Mouse (Mus musculus) midbrain, embryonic 13.5 days (tissue): ENCODE measurements around the gene Npc2. TPM values are rescaled to one million over a fixed set of nuclear protein-coding genes. Genes with fewer than 3 reads are reported as not detected.

Source experiments
- ATAC-seq: fragments of 200-750 bp; cut with Nextera tagmentation; 2 replicates; pipeline ENCODE4 v1.8.0; 2017; ENCODE audit warnings: mild to moderate bottlenecking, moderate TSS enrichment, moderate library complexity
- H3K27ac ChIP-seq: fragments of 300-500 bp; sonication (generic); 2 replicates; pipeline ENCODE4 v1.5.1; 2015; ENCODE audit warnings: inconsistent platforms, mild to moderate bottlenecking, moderate library complexity
- H3K27me3 ChIP-seq: fragments of 300-500 bp; sonication (generic); 2 replicates; pipeline ENCODE4 v1.6.1; 2015; ENCODE audit warnings: mild to moderate bottlenecking, inconsistent platforms
- H3K36me3 ChIP-seq: fragments of 300-500 bp; sonication (generic); 2 replicates; pipeline ENCODE4 v1.6.1; 2015; ENCODE audit warnings: mild to moderate bottlenecking, inconsistent platforms
- H3K4me1 ChIP-seq: fragments of 300-500 bp; sonication (generic); replicated peaks from 2 replicates; pipeline ENCODE4 v1.6.1; 2015; ENCODE audit warnings: inconsistent platforms
- H3K4me2 ChIP-seq: fragments of 300-500 bp; sonication (generic); replicated peaks from 2 replicates; pipeline ENCODE4 v1.6.1; 2015; ENCODE audit warnings: moderate library complexity, mild to moderate bottlenecking, inconsistent platforms
- H3K4me3 ChIP-seq: fragments of 300-500 bp; sonication (generic); replicated peaks from 2 replicates; pipeline ENCODE4 v1.5.1; 2015; ENCODE audit warnings: mild to moderate bottlenecking, inconsistent platforms
- H3K9ac ChIP-seq: fragments of 300-500 bp; sonication (generic); replicated peaks from 2 replicates; pipeline ENCODE4 v1.6.1; 2015; ENCODE audit warnings: mild to moderate bottlenecking, inconsistent platforms
- H3K9me3 ChIP-seq: fragments of 300-500 bp; sonication (generic); 2 replicates; pipeline ENCODE4 v1.6.1; 2016; ENCODE audit warnings: mild to moderate bottlenecking, inconsistent platforms
- WGBS: fragments of 180-500 bp; shearing (Covaris S2); methylation state at CpG from one replicate; pipeline ENCODE4 v1.1.7; 2015; 5-methylcytosine and 5-hydroxymethylcytosine counted together
- polyA plus RNA-seq: library from polyadenylated mRNA; unstranded; fragments of >200 nt; fragmentation: Nextera tagmentation; extraction: Ambion mirVana; gene quantifications from 2 replicates; pipeline ENCODE4 v1.2.1, GENCODE M21; 2015

Npc2 gene
- polyA plus RNA-seq, 1 experiment from 2014 or later: 87.8 TPM

DNA sequence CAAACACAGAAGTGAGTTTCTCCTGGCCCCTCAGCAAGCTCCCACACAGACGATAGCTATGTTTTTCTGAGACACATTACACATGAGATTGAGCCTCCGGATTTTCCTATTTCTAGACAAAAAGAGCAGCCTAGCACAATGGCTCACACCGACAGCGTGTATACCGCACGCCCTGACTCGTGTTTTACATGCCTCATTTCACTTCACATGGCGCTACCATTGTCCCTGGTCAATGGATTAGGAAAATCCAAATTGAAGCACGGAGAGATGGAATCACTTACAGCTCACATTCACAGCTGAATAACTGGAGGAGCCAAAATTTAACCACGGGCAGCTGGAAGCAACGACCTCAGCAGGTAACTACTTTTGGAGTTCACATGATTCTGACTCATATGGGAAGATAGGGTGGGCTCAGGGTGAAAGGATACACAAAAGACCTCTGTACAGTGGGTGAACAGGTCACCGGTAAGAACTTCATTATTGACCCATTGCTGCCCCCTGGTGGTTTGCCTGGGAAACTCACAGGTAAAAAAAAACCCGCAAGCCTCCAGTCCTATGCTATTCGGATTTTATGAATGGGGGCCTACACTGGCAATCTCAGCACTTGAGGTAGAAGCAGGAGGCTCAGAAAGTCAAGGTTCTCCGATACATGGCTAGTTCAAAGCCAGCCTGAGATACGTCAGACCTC is 17.8 kb downstream of the Npc2 start:
- peaks cover 34% of the 10 kb centered on the region for H3K36me3 ChIP-seq
- no peak overlapping the region for H3K4me2 ChIP-seq
- H3K27me3 ChIP-seq: no peaks in the 10 kb centered on the region
- H3K9ac ChIP-seq: no peak overlapping the region
- no peak overlapping the region for H3K4me3 ChIP-seq
- peaks cover 37% of the 10 kb centered on the region for H3K4me1 ChIP-seq
- 31% methylated on average over 16 of the region's 16 CpGs for WGBS
- peak overlapping the region; percentile 25; the same call in 1 of the 2 replicates for H3K27ac ChIP-seq
- no peaks in the 10 kb centered on the region for H3K9me3 ChIP-seq
- ATAC-seq: no peak

DNA sequence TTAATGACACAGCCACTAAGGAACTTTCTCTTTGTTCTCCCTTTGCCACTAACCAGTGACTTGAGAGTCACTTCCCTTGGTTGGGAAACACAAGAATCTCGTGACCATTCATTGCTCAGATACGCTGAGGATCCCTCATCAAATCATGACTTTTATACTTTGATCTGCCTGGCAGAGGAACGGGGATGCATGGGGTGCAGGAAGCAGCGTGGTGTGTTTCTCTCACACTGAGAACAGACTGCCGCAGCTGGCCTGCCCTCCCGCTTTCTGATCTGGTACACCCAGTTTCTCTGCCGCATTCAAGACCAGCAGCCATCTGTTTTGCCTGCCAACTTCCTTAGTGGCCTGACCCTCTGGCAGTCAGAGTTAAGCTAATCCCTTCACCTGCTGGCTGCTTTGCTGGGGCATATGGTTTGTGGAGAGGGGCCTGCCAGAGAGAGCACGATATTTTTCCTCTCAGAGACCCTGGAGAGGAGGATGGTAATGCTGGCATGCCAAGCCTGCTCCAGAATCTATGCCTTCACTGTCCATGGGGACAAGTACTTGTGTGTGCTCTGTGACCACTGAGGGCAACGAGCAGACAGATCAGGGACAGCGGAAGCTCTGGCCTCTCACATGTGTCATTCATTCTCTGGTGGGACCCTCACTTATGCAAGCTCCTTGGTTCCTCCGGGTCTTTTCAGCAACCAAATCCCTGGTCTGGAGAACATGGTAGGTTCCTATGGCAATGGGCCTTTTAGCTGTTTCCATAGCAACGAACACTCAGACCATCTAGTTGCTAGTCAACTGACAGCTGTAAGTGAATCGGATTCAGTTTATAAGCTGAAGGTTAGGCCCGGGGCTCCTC is 20.6 kb downstream of the Npc2 start:
- H3K9ac ChIP-seq: no peak overlapping the region; the same call in 1 of the 2 replicates
- peak; percentile 80 for ATAC-seq
- 19% methylated on average over 14 of the region's 14 CpGs for WGBS

DNA sequence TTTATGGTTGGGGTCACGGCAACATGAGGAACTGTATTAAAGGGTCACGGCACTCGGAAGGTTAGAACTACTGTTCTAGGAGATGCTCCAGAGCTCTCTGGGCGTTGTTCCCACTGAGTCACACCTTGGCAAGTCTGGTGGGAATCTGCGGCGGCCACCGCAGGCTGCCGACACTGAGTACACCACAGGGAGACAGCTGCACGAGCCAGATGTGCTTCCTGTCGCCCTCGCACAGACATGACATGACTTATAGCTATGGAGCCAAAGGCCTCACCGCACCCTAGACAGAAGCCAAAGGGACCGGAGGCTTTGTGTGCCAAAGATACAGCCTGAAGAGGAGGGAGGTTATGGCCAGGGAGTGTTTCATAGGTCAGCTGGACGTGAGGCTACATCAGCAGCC is 22.3 kb downstream of the Npc2 start:
- H3K9ac ChIP-seq: no peak overlapping the region
- H3K36me3 ChIP-seq: peaks cover under 1% of the 10 kb centered on the region
- no peak overlapping the region for H3K4me2 ChIP-seq
- H3K4me3 ChIP-seq: no peak overlapping the region
- no peaks in the 10 kb centered on the region for H3K9me3 ChIP-seq
- H3K27ac ChIP-seq: no peak overlapping the region
- peaks cover 41% of the 10 kb centered on the region for H3K4me1 ChIP-seq
- 86% methylated on average over 14 of the region's 14 CpGs for WGBS
- ATAC-seq: no peak
- H3K27me3 ChIP-seq: no peaks in the 10 kb centered on the region

More for the DNA sequence above, 20.6 kb downstream of the Npc2 start:
- Histone ChIP-seq H3K27me3 (no peaks in the 10 kb centered on the region), H3K4me2 (peak overlapping the region; percentile 13; the same call in 1 of the 2 replicates), H3K36me3 (peaks cover 14% of the 10 kb centered on the region), H3K27ac (peak overlapping the region; percentile 87), H3K4me1 (peaks cover 37% of the 10 kb centered on the region), H3K9me3 (no peaks in the 10 kb centered on the region), H3K4me3 (no peak overlapping the region)

DNA sequence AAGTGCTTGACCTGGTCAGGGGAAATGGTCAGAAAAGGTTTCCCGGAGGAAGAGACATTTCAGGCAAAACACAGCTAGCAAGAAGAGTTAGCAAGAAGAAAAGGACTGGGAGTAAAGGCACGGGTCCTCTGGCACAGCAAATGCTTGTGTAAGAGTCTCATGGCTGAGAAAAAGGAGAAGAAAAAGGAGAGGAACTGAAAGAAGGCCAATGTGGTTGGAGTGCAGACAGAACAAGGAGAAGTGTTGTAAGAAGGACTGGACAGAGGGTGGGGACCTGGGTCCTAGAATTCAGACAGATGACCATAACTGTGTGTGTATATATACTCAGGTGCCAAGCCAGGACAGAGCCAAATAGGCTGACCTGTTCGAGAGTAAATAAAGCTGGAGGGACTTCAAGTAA is 24.8 kb downstream of the Npc2 start:
- no peak overlapping the region for H3K9ac ChIP-seq
- H3K4me2 ChIP-seq: no peak overlapping the region
- no peaks in the 10 kb centered on the region for H3K27me3 ChIP-seq
- no peak for ATAC-seq
- no peaks in the 10 kb centered on the region for H3K36me3 ChIP-seq
- no peak overlapping the region for H3K27ac ChIP-seq
- 80% methylated on average over 3 of the region's 3 CpGs for WGBS
- no peak overlapping the region for H3K4me3 ChIP-seq
- H3K4me1 ChIP-seq: peaks cover 22% of the 10 kb centered on the region
- H3K9me3 ChIP-seq: no peaks in the 10 kb centered on the region

DNA sequence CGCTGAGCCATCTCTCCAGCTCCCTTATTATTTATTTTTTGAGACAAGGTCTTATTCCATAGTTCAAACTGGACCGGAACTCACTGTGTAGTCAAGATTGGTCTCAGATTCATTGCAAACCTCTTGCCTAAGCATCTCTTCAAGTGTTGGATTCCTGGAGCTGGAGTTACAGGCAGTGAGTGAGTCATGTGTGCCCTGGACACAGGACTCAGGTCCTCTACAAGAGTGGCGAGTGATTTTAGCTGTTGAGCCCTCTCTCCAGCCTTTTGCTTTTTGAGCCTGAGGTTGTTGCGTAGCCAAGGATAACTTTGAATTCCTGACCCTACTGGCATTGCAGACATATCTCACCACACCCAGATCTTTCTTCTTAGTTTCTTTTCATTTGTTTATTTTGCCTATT is 27.3 kb downstream of the Npc2 start:
- no peak overlapping the region for H3K9ac ChIP-seq
- H3K4me1 ChIP-seq: 0 out of 2 replicates have a peak, but pooled peaks cover 3% of the 10 kb centered on the region
- H3K4me3 ChIP-seq: no peak overlapping the region
- H3K4me2 ChIP-seq: no peak overlapping the region
- no peak overlapping the region for H3K27ac ChIP-seq
- H3K9me3 ChIP-seq: no peaks in the 10 kb centered on the region
- ATAC-seq: no peak
- no peaks in the 10 kb centered on the region for H3K27me3 ChIP-seq
- WGBS: 62% methylated on average over 4 of the region's 4 CpGs
- H3K36me3 ChIP-seq: no peaks in the 10 kb centered on the region

DNA sequence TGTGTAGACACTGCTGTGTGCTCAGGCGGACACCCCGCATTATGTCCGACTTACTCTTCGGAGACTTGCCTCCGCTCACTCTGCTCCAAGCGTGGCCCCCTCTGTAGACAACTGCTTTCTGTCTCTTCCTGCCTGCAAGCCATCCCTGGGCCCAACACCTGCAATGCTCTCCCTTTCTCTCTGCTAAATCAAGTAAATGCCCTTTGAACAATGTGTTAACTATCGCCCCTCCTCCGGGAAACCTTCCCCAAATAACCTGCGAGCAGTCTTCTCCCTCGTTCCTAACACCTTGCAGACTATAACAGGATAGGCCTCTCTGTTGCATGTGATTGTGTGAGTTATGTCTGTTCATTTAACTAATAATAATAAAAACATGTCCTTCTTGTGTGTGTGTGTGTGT is 29.5 kb downstream of the Npc2 start:
- Histone ChIP-seq H3K36me3 (no peaks in the 10 kb centered on the region), H3K4me1 (0 out of 2 replicates have a peak, but pooled peaks cover 3% of the 10 kb centered on the region), H3K4me3 (no peak overlapping the region), H3K9ac (no peak overlapping the region), H3K27ac (no peak overlapping the region), H3K27me3 (no peaks in the 10 kb centered on the region), H3K4me2 (no peak overlapping the region), H3K9me3 (no peaks in the 10 kb centered on the region)
- WGBS: 88% methylated on average over 10 of the region's 10 CpGs
- ATAC-seq: no peak

DNA sequence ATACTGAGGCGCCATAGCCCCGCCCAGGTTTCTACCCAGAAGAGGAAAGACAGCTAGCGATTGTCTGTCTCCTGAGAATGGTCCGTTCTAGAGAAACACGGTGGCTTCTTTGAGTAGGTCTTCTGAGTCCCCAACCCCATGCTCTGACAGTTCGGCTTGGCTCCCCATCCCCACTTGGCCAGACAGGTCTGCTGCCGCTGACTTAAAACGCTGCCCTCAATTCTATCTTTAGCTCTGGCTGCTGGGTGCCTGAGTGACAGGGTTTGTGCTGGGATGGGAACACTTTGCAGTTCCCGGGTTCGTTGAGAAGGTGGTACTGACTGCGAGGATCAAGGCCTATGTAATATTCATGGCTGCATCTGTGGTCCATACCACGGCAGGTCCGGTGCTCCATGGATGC is 39.6 kb downstream of the Npc2 start:
- no peak for ATAC-seq
- H3K9ac ChIP-seq: no peak overlapping the region
- no peak overlapping the region for H3K4me3 ChIP-seq
- no peaks in the 10 kb centered on the region for H3K36me3 ChIP-seq
- WGBS: 84% methylated on average over 13 of the region's 13 CpGs
- no peaks in the 10 kb centered on the region for H3K27me3 ChIP-seq
- H3K4me2 ChIP-seq: no peak overlapping the region
- H3K9me3 ChIP-seq: no peaks in the 10 kb centered on the region
- H3K27ac ChIP-seq: no peak overlapping the region
- H3K4me1 ChIP-seq: 0 out of 2 replicates have a peak, but pooled peaks cover 5% of the 10 kb centered on the region

DNA sequence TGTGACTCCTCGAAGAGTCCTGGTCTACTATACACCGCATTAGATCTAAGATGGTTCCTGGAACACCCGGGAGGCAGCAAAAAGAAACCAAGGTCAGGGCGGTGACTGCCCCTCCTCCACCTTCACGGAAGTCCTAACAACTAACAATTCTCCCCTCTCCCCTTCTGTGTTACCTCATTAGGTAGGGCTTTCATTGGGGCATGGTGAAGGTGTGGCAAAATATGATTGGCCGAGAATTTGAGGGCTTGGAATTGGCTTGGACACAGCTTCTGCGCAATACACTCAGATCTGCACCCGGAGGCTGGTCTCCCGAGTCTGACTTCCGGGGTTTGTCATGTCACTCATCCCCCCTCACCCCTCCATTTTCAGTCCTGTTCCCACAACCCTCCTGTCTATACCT is 44.5 kb downstream of the Npc2 start:
- Histone ChIP-seq H3K36me3 (no peaks in the 10 kb centered on the region), H3K4me1 (no peaks in the 10 kb centered on the region), H3K9me3 (no peaks in the 10 kb centered on the region), H3K4me2 (no peak overlapping the region), H3K9ac (no peak overlapping the region), H3K27me3 (no peaks in the 10 kb centered on the region), H3K4me3 (no peak overlapping the region), H3K27ac (no peak overlapping the region)
- WGBS: 96% methylated on average over 10 of the region's 10 CpGs
- ATAC-seq: no peak

DNA sequence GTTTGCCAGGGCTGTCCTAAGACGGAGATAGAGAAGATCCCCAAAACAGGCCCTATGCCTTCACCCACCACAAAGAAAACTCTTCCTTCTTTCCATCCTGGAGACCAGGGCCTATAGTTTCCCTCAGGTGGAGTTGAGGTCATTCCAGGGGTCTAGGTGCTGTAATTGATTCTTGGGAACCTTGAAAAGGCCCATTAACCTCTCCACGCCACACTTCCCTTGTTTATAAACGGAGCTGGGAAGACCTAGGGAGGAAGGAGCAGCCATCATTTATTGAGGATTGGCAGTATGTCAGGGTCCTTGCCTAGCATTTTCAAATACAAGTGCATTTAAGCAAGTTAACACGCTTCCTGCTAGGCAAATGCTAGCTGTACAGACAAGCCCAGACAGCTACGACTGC is 45.5 kb downstream of the Npc2 start:
- Histone ChIP-seq H3K9ac (no peak overlapping the region), H3K4me3 (no peak overlapping the region), H3K27ac (no peak overlapping the region), H3K4me2 (no peak overlapping the region), H3K4me1 (no peaks in the 10 kb centered on the region), H3K9me3 (no peaks in the 10 kb centered on the region), H3K36me3 (no peaks in the 10 kb centered on the region), H3K27me3 (no peaks in the 10 kb centered on the region)
- WGBS: 80% methylated on average over 5 of the region's 5 CpGs
- no peak for ATAC-seq

DNA sequence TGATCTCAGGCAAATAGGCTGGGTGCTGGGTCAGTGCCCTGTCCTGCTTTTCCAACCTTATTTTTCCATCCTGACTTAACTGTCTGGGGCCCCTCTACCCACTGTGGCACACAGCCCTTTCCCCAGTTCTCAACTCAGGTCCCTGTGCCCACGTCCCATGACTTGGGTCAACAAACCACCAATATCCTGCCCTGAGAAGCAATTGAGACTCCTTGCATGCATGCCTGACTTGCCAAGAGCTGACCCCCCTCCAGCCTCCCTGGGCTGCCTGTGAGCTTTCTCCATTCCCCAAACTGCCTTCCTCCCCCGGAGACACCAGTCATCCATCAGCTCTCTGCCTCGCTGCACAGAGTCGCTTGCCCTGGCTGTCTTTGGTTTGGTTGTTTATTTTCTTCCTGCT is 46.0 kb downstream of the Npc2 start:
- Histone ChIP-seq H3K4me3 (no peak overlapping the region), H3K4me1 (no peaks in the 10 kb centered on the region), H3K9me3 (no peaks in the 10 kb centered on the region), H3K27me3 (no peaks in the 10 kb centered on the region), H3K9ac (no peak overlapping the region), H3K4me2 (no peak overlapping the region), H3K36me3 (no peaks in the 10 kb centered on the region), H3K27ac (no peak overlapping the region)
- no peak for ATAC-seq
- whole genome bisulfite sequencing: 70% methylated on average over 4 of the region's 4 CpGs

DNA sequence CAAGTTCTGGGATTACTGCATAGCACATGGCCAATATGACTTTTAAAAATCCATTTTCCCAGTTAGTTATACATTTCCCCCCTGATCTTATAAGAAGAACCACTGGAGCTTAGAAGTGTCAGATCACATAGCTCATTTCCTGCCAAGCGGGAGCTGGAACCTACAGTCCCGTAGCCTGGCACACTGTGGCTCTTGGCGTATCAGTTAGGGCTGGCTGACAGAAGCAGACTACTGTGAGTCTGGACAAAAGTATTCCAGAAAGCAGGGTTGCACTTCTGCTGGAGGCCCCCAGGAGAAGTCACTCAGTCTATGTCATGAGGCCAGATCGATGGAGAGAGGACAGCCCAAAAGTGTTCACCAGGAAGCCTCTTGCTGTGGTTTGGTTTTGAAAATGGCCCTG is 46.6 kb downstream of the Npc2 start:
- Histone ChIP-seq H3K27me3 (no peaks in the 10 kb centered on the region), H3K4me3 (no peak overlapping the region), H3K36me3 (no peaks in the 10 kb centered on the region), H3K9ac (no peak overlapping the region), H3K4me1 (no peaks in the 10 kb centered on the region), H3K4me2 (no peak overlapping the region), H3K27ac (no peak overlapping the region), H3K9me3 (no peaks in the 10 kb centered on the region)
- ATAC-seq: no peak
- WGBS: 94% methylated on average over 4 of the region's 4 CpGs

DNA sequence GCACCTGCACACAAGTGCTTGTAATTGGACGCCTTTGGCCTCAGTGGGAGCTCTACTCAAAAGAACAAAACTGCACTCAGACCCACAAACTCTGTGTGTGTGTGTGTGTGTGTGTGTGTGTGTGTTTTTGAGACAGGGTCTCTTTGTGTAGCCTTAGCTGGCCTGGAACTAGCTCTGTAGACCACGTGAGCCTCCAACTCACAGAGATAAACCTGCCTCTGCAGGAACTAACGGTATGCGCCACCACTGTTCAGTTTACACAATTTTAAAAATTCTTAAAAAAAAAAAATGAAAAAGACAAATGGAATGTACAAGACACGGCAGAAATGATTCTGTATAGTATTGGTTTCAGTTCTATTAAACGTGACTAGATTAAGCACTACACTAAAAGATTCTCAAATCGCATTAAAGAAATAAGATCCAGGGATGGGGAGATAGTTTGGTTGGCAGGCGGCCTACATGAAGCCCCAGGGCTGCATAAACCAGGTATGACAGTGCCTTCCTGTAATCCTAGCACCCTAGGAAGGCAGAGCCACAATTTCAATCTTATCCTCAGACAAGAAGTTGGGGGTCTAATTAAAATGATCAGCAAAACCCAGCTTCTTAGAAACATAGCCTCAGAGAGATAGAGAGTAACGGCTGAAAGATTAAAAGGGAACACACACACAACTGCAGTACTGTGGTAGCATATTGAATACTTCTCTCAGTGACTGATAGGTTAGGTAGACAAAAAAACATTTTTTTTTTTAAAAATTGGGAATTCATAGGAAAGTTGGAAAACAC is 54.3 kb downstream of the Npc2 start:
- Histone ChIP-seq H3K4me2 (no peak overlapping the region), H3K4me3 (no peak overlapping the region), H3K9me3 (no peaks in the 10 kb centered on the region), H3K4me1 (no peaks in the 10 kb centered on the region), H3K27me3 (no peaks in the 10 kb centered on the region), H3K36me3 (no peaks in the 10 kb centered on the region), H3K27ac (no peak overlapping the region), H3K9ac (no peak overlapping the region)
- no peak for ATAC-seq
- 87% methylated on average over 9 of the region's 9 CpGs for WGBS
